Mouse (Mus musculus) kidney, embryonic 16.5 days (tissue): ENCODE results near the gene Mfrp. TPM values are rescaled to one million over a fixed set of nuclear protein-coding genes. Genes with fewer than 3 reads are reported as not detected.
"Not testable (repeated sequence)": the region's sequence is repeated elsewhere in the genome, so short reads cannot be mapped to it uniquely, and the experiment has no call there.

ENCODE experiments used
- ATAC-seq: fragments of 200-750 bp; cut with Nextera tagmentation; 2 replicates; pipeline ENCODE4 v1.8.0; 2017; ENCODE audit warnings: moderate TSS enrichment; ENCODE audit not compliant: low FRiP score, low TSS enrichment
- H3K27ac ChIP-seq: fragments of 300-500 bp; sonication (generic); 2 replicates; pipeline ENCODE4 v1.5.1; 2014; ENCODE audit warnings: low read length
- H3K27me3 ChIP-seq: fragments of 300-500 bp; sonication (generic); 2 replicates; pipeline ENCODE4 v1.6.1; 2014; ENCODE audit warnings: low read length, control low read depth, mixed read lengths; ENCODE audit not compliant: insufficient read depth
- H3K36me3 ChIP-seq: fragments of 300-500 bp; sonication (generic); 2 replicates; pipeline ENCODE4 v1.6.1; 2014; ENCODE audit warnings: low read length, control low read depth, mixed read lengths; ENCODE audit not compliant: insufficient read depth
- H3K4me1 ChIP-seq: fragments of 300-500 bp; sonication (generic); 2 replicates; pipeline ENCODE4 v1.6.1; 2014; ENCODE audit warnings: low read length, control low read depth, mixed read lengths; ENCODE audit not compliant: insufficient read depth
- H3K4me2 ChIP-seq: fragments of 300-500 bp; sonication (generic); replicated peaks from 2 replicates; pipeline ENCODE4 v1.6.1; 2014; ENCODE audit warnings: low read depth, low read length
- H3K4me3 ChIP-seq: fragments of 300-500 bp; sonication (generic); 2 replicates; pipeline ENCODE4 v1.5.1; 2014; ENCODE audit warnings: mild to moderate bottlenecking, low read length
- H3K9ac ChIP-seq: fragments of 300-500 bp; sonication (generic); replicated peaks from 2 replicates; pipeline ENCODE4 v1.6.1; 2014; ENCODE audit warnings: low read length
- H3K9me3 ChIP-seq: fragments of 300-500 bp; sonication (generic); 2 replicates; pipeline ENCODE4 v1.6.1; 2016; ENCODE audit warnings: low read length, control low read depth
- WGBS: fragments of 180-500 bp; shearing (Covaris S2); extraction: QIAGEN DNeasy Blood & Tissue Kit; methylation state at CpG from one replicate; pipeline ENCODE4 v1.1.7; 2014; 5-methylcytosine and 5-hydroxymethylcytosine counted together
- polyA plus RNA-seq: library from polyadenylated mRNA; unstranded; fragments of >200 nt; fragmentation: Nextera tagmentation; extraction: Ambion mirVana; gene quantifications from 2 replicates; pipeline ENCODE4 v1.2.1, GENCODE M21; 2015

Gene Mfrp
- polyA plus RNA-seq, 1 experiment from 2014 or later, result 0.25 TPM

DNA sequence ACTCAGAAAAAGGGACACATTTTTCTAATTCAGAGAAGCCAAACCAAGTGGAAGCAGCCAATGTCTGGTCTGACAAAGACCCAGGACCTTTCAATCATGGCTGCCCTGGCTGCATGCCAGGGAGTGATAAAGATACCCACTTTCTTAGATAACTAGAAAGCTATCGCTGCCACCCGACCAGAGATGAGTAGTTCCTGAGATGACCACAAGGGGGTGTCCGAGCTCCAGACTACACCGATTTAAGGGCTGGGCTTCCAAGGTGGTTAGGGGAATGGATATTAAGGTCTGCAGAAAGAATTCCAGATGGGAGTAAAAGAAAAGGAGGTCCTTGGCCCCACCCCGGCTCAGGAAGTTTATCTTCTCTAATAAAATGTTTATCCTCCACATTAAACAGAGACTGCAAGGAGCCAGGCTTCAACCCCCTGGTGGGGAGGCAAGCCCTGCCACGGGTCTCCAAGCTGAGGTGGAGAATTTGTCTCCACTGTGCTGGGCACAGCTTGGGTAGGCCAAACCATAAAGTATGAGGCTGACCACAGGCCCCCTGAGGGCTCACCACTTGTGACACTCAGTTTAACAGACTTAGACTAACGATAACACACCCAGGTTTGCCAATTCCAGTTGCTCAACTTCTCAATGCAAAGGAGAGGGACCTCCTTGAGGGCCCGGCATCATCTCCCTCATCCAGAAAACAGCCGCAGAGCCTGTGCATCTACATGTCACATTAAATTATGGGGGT lies 8.0 kb downstream of the Mfrp start:
- no peak for ATAC-seq
- Histone ChIP-seq H3K4me1 (peaks cover 57% of the 10 kb centered on the region), H3K36me3 (peaks cover 17% of the 10 kb centered on the region), H3K9me3 (no peaks in the 10 kb centered on the region), H3K27me3 (no peaks in the 10 kb centered on the region), H3K9ac (peak overlapping the region; percentile 48), H3K4me2 (peak overlapping the region; percentile 47), H3K4me3 (peak overlapping the region; percentile 22), H3K27ac (0 out of 2 replicates have a peak overlapping the region, but pooled peaks have one; percentile 4)
- 21% methylated on average over 9 of the region's 9 CpGs for WGBS

DNA sequence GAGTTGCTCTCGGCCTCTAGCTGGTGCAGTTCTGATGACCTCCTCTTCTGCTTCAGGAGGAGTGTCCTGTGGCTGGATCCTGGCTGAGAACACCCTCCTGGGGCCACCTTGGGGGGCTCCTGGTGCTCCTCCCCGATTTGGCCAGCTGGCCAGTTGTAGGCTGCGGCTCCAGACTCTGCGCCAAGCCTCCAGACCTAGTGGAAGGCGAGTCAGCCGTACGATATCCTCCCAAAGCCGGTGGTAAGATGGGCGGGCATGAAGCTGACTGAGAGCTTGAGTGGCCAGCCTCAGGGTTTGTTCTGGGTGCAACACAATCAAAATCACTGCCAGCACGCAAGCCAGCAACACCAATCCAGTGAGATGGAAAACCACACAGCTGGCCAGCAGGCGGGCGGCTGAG lies 10.4 kb downstream of the Mfrp start:
- peak overlapping the region; percentile 52 for H3K4me2 ChIP-seq
- not testable (repeated sequence) for H3K9ac ChIP-seq, H3K27ac ChIP-seq, H3K9me3 ChIP-seq, ATAC-seq, H3K27me3 ChIP-seq, H3K36me3 ChIP-seq
- H3K4me1 ChIP-seq, result peaks cover 44% of the 10 kb centered on the region
- peak overlapping the region; percentile 83; the same call in 1 of the 2 replicates for H3K4me3 ChIP-seq
- WGBS, result 49% methylated on average over 10 of the region's 12 CpGs

DNA sequence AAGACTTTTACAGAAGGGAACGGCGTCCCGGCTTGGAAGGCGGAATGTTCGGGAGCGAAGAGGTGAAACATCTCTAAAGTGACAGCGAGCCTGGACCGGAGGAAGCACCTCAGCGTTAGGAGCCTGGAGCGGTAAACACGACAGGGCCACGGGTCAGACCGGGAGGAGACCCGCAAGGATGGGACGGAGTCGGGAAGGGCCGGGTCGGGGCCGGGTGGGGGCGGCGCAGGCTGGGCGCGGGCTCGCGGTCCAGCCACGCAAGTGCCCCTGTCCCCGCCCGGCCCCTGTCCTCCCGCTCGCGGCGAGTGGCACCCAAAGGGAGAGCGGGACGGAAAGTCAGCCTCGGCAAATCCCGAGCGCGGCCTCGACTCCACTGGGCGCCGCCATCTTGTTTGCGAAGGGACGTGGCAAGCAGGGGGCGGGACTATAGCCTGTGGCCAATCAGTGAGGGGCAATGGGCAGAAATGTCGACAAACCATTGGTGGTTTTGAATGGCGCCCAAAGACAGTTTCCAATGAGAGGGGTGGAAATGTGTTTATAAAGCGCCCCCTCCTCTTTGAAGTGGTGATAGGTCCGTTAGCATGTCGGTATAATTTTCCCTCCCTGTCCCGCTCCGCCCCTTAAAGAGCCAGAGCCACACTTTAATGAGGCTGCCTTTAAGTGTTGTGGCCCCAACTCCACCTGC lies 11.7 kb downstream of the Mfrp start, which contains the start of the genes Gm49380 and Rnf26:
Gm49380 (minus strand) TSS at position 396 of the 685 bp plus-strand sequence.
Rnf26 (minus strand) TSS at position 413 of the 685 bp plus-strand sequence.
- Histone ChIP-seq H3K27ac (peak within 1 kb of the TSS; percentile 82), H3K36me3 (peaks cover 6% of the 10 kb centered on the region), H3K9ac (peak within 1 kb of the TSS; percentile 90), H3K4me3 (peak within 1 kb of the TSS; percentile 83), H3K9me3 (no peaks in the 10 kb centered on the region), H3K4me1 (peaks cover 30% of the 10 kb centered on the region), H3K4me2 (peak within 1 kb of the TSS; percentile 52), H3K27me3 (no peaks in the 10 kb centered on the region)
- WGBS, result under 1% methylated on average over 51 of the region's 51 CpGs
- peak; percentile 94 for ATAC-seq

DNA sequence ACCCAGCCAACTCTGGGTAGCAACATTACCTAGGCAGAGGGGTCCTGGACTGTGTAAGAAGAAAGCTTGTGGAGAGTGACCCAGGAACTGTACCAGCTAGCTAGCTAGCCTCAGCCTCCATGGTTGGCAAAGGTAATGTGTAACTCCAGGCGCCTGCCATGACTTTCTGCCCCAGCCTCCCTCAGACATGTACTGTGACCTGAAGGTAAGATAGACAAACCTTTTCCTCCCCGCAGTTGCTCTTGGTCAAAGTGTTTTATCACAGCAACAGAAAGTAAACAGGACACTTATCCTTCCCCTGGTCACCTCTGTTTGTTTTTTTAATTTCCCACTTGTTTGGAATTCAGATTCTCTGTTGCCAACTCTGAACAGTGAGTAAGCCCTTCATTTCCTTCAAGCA lies 12.9 kb downstream of the Mfrp start:
- Histone ChIP-seq H3K4me3 (no peak overlapping the region), H3K9me3 (no peaks in the 10 kb centered on the region), H3K36me3 (peaks cover 6% of the 10 kb centered on the region), H3K27ac (no peak overlapping the region), H3K9ac (no peak overlapping the region), H3K4me1 (peaks cover 18% of the 10 kb centered on the region), H3K4me2 (no peak overlapping the region), H3K27me3 (no peaks in the 10 kb centered on the region)
- 88% methylated on average over 2 of the region's 2 CpGs for WGBS
- ATAC-seq, result no peak

DNA sequence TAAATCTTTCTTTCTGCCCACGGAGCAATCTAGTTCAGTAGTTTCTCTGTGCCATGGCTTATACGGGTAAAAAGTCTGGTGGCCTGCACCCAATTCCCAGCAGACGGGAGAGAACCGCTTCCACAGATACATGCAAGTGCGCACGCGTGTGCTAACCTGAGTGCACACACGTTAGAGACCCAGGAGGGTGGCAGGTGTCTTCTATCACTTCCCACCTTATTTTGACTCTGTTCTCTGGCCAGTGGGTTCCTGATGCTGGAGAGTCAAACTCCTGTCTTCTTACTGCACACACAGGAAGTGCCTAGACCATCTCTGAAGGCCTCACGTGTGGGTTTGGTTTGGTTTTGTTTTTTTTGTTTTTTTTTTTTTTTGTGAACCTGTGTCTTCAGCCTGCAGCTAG lies 14.1 kb downstream of the Mfrp start:
- Histone ChIP-seq H3K9ac (no peak overlapping the region), H3K4me2 (no peak overlapping the region), H3K4me3 (no peak overlapping the region), H3K4me1 (peaks cover 7% of the 10 kb centered on the region), H3K27me3 (no peaks in the 10 kb centered on the region), H3K36me3 (no peaks in the 10 kb centered on the region), H3K27ac (no peak overlapping the region), H3K9me3 (no peaks in the 10 kb centered on the region)
- ATAC-seq, result no peak
- 85% methylated on average over 9 of the region's 9 CpGs for WGBS

DNA sequence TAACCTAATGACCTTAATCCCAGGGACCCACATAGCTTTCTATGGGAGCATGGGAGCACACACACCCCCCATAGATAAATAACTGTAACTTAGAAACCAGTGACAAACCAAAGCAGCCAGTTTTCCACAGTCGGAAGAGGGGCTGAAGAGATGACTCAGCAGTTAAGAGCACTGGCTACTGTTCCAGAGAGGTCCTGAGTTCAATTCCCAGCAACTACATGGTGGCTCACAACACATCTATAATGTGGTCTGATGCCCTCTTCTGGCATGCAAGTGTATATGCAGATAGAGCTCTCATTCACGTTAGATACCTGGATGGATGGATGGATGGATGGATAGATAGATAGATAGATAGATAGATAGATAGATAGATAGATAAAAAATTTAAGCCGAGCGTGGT lies 14.7 kb downstream of the Mfrp start:
- Histone ChIP-seq H3K9me3 (no peaks in the 10 kb centered on the region), H3K27me3 (no peaks in the 10 kb centered on the region), H3K27ac (no peak overlapping the region), H3K4me2 (no peak overlapping the region), H3K4me1 (peaks cover 4% of the 10 kb centered on the region; the same call in 1 of the 2 replicates), H3K9ac (no peak overlapping the region), H3K36me3 (no peaks in the 10 kb centered on the region), H3K4me3 (no peak overlapping the region)
- no peak for ATAC-seq
- WGBS, result 90% methylated on average over 4 of the region's 4 CpGs

DNA sequence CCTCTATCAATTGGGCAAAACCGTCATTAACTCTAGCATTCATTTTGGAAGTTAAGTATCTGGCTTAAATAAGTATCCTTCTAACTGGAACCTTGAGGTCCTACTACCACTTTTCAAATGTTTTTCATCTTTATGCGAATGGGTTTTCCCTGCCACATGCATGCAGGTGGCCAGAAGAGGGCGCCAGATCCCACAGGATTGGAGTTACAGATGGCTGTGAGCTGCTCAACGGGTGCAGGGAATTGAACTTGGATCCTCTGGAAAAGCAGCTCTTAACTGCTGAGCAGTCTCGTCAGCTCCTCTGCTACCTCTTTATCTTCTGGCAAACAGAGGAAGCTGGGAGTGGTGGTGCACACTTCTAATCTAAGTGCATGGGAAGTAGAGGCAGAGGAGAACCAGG lies 17.5 kb downstream of the Mfrp start:
- ATAC-seq, result no peak
- WGBS, result 55% methylated on average over 5 of the region's 5 CpGs
- Histone ChIP-seq H3K4me3 (no peak overlapping the region), H3K9ac (no peak overlapping the region), H3K9me3 (no peaks in the 10 kb centered on the region), H3K27me3 (no peaks in the 10 kb centered on the region), H3K36me3 (no peaks in the 10 kb centered on the region), H3K27ac (no peak overlapping the region), H3K4me1 (no peaks in the 10 kb centered on the region), H3K4me2 (no peak overlapping the region)

DNA sequence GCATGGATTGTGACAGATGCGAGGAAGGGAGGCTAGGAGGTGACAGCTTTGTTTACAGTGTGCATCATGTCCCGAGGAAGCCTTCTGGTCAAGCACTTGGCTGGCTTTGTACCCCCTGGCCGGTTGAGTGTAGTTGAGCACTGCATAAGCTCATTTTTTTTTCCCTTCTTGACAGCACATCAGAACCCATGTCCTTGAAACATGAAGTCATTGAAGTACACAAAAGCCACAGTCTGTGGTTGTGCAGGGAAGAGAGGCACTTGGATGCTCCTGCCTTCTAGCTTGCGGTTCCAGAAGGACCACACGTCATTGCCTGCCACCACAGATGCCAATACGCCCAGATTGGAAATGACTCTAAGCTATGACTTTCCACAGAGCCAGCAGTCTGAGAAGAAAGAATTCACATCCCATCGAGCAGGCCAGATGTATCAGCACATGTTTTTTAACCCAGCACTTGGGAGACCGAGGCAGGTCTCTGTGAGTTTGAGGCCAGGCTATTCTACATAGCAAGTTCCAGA lies 18.5 kb downstream of the Mfrp start:
- WGBS, result 75% methylated on average over 8 of the region's 8 CpGs
- no peak overlapping the region for H3K4me3 ChIP-seq
- no peak overlapping the region for H3K27ac ChIP-seq
- no peak overlapping the region for H3K9ac ChIP-seq
- no peaks in the 10 kb centered on the region for H3K36me3 ChIP-seq
- no peaks in the 10 kb centered on the region for H3K9me3 ChIP-seq
- H3K27me3 ChIP-seq, result no peaks in the 10 kb centered on the region
- H3K4me2 ChIP-seq, result no peak overlapping the region
- peaks cover 4% of the 10 kb centered on the region for H3K4me1 ChIP-seq
- no peak for ATAC-seq

DNA sequence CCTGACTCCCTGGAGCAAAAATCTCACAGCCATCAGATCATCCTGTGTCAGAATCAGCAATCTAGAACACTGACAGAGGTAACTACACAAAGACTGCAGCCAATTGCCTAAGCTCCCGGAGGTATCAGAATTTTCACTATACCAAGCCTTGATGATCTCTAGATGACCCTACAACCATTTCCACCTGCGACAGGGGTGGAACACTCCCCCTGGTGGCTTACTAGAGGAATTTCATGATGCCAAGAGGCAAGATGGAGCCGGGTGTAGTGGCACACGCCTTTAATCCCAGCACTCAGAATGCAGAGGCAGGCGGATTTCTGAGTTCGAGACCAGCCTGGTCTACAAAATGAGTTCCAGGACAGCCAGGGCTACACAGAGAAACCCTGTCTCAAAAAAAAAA lies 22.8 kb downstream of the Mfrp start:
- H3K27ac ChIP-seq, result no peak overlapping the region
- no peaks in the 10 kb centered on the region for H3K9me3 ChIP-seq
- H3K4me3 ChIP-seq, result no peak overlapping the region
- no peak overlapping the region for H3K9ac ChIP-seq
- WGBS, result 79% methylated on average over 6 of the region's 6 CpGs
- H3K4me1 ChIP-seq, result peaks cover 28% of the 10 kb centered on the region
- H3K36me3 ChIP-seq, result no peaks in the 10 kb centered on the region
- no peak overlapping the region for H3K4me2 ChIP-seq
- ATAC-seq, result no peak
- no peaks in the 10 kb centered on the region for H3K27me3 ChIP-seq

DNA sequence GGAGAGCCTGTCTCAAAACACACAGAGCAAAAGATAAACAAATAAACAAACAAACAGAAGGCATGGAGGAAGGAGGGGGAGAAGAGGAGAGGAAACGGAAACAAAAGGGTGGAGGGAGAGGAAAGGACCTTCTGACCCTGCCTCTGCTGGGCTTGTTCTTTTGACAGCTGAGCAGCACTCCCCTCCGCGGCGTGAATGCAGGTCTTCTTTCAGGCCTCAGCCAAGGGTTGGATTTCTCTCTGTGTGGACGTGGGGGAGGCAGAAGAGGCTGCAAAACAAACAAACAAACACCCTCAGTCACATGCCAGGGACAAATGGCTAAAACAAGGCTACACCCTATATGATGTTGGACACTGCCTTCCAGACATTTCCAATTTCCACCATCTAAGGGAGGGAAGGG lies 23.5 kb downstream of the Mfrp start:
- H3K9ac ChIP-seq, result 0 out of 2 replicates have a peak overlapping the region, but pooled peaks have one; percentile 25
- no peaks in the 10 kb centered on the region for H3K9me3 ChIP-seq
- H3K4me1 ChIP-seq, result peaks cover 35% of the 10 kb centered on the region
- WGBS, result 20% methylated on average over 5 of the region's 5 CpGs
- H3K36me3 ChIP-seq, result no peaks in the 10 kb centered on the region
- no peak overlapping the region for H3K4me3 ChIP-seq
- no peak for ATAC-seq
- H3K27ac ChIP-seq, result peak overlapping the region; percentile 37
- no peak overlapping the region for H3K4me2 ChIP-seq
- no peaks in the 10 kb centered on the region for H3K27me3 ChIP-seq
